Mouse (Mus musculus) neutrophil, adult 5-6 weeks (primary cell): Measurements from ENCODE around the gene Adgrg1. TPM values are rescaled to one million over a fixed set of nuclear protein-coding genes. Genes with fewer than 3 reads are reported as not detected.
A peak's percentile ranks its signal among the peaks of the same experiment; 100 is the strongest.

Source experiments
- ATAC-seq: fragments of 151-379, 151-347 bp; 2 replicates; pipeline ENCODE4 v1.8.0; 2017; ENCODE audit warnings: mild to moderate bottlenecking, moderate TSS enrichment; ENCODE audit not compliant: insufficient number of reproducible peaks, poor library complexity, low FRiP score, severe bottlenecking; ENCODE audit errors: extremely low read depth
- total RNA-seq: library from RNA; stranded (forward); fragments of 200-1000 nt; gene quantifications from 2 replicates; pipeline ENCODE4 v1.2.3, GENCODE M21; 2017

Gene Adgrg1
- 2.2 and 2.3 TPM in 2 replicates for total RNA-seq

DNA sequence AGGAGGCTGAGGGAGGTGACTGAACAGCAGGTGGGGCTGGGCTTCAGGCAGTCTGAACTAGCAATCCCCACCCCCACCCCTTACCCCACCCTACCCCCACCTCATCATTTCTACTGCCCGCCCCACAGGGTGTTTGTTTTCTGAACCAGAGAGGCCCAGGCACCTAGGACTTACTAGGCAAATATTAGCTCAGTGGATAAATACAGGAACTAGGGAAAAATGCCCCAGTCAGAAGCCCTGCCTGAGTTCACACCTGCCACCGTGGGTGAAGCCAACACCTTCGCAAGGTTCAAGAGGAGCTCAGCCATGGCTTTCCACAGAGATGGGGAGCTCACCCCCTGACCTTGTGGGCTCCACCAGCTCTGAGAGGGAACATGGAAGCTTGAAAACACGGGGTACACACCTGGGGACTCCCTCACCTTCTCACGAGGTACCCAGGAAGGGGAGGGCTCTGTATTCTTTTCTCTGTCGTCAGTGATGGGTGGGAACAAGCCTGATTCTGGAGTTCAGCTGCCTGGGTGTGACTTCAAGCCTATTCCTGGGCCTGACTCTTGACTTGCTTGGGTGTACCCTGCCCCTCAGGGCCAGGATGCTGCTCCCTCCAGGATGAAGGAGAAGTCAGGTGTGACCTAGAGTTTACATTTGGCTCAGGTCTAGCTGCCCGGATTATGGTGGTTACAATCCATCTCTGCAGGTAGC lies at the start of gene Adgrg1:
Gene Adgrg1, plus strand, starts transcription at position 285 of the 699 bp plus-strand sequence.
- ATAC-seq, result no peak

DNA sequence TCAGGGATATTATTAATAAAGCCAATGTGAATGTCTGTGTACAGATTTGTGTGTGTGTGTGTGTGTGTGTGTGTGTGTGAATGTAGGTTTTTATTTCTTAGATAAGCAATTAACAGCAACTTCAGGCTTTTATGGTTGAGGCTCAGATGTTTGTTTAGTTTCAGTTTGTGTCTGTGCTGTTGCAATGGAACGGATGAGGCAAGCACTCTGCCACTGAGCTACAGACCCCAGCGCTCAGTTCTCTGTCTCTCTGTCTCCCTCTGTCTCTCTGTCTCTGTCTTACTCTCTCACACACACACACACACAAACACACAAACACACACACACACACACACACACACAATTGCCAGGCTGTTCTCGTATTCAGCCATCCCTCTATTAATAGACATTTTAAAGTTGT lies 46.3 kb upstream of the Adgrg1 start:
- ATAC-seq, result no peak

DNA sequence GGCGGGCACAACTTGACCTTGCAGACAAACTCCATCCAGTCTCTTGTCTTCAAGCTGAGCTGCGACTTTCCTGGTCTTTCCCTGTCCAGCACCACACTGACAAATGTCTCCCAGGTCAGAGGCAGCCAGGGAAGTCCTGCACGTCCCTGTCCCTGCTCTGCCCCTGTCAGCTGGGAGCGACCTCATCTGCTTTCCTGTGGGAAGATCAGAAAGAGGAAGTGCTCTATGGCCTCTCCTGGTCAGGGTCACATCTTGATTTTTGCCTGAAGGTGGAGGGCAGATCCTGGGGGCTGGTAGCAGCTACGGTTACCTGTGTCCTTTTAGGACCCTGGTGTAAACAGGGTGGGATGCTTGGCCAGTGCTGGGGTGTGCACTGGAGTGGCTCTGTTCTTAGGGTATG lies 40.6 kb upstream of the Adgrg1 start:
- no peak for ATAC-seq

DNA sequence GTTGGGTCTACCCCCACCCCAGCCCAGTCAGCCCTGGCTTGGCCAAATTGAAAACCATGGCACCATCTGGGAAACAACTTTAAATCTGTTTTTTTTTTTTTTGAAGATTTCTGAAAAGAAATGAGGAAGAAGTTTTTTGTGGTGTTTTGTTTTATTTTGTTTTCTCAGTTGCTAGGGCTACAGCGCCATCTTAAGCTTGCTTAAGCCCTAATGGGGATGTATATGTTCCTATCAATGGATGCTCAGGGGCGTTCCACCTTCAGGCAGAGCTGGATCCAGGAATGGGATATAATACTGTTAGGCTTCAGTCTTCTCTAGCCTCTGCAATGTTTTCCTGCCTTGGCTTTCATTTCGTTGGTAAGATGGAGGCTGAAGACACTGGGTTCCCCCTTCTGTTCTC lies 39.4 kb upstream of the Adgrg1 start:
- ATAC-seq, result no peak

DNA sequence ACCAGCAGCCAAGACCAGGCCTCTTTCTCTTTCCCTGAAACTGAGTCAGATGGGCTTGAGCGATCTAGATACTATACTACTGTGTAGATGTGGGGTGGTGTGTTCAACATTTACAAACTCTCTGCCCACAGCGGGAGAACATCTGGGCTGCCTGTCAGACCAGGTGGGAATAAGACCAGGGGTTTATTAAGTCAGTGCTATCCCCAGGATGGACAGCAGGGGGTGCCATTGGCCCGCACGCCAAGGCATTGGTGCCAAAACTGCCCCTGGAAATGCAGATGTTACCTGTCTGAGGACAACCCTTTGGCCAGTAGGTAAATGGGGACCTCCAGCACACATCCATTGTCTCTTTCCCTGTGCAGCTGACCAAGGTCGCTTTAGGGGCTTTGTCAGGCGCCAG lies 32.0 kb upstream of the Adgrg1 start:
- peak; percentile 55 for ATAC-seq

DNA sequence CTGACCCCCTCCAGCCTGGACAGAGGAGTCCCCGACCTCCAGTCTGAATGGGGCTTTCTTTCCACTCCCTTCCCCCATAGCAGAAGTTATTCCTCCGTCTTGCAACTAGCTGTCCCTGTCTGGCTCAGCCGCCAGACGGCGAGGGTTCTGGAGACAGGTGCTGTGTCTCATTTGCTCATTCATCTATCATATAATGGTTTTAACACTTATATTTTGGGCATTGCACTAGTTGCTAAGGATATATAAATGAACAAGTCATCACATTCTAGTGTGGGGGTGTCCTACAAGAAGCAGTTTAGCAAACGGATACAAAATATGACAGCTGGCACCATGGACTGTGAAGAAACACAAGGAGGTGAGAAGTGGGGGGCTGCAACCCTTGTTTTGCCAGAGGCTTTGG lies 29.4 kb upstream of the Adgrg1 start:
- no peak for ATAC-seq

DNA sequence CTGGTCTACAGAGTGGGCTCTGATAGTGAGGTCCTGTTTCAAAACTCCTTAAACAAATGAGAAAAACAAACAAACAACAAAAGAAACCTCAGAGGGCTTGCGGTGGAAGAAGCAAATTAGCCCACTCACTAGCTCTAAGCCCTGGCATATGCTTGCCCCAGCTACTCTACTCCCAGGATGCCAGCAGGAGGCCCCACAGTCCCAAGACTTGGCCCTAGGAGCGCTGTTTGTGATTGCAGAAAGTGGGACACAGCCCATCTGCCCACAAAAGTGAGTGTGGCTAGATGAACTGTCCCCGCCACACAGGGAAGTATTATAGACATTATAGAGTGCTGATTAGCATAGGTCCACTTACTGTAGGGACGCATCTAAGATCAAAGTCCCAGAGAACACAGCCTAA lies 26.1 kb upstream of the Adgrg1 start:
- no peak for ATAC-seq

DNA sequence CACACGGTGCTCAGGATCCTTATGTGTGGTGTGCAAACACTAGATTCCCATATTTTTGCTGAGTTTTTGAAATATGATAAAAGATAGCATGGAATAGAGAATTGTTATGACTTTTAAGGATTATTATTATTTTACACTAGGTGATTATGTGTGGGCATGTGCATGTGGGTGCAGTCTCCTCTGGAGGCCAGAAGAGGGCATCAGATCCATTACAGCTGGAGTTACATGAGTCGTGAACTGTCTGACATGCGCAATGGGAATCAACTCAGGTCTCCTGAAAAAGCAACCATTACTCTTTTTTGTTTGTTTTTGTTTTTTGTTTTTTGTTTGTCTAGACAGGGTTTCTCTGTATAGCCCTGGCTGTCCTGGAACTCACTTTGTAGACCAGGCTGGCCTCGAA lies 25.5 kb upstream of the Adgrg1 start:
- no peak for ATAC-seq

DNA sequence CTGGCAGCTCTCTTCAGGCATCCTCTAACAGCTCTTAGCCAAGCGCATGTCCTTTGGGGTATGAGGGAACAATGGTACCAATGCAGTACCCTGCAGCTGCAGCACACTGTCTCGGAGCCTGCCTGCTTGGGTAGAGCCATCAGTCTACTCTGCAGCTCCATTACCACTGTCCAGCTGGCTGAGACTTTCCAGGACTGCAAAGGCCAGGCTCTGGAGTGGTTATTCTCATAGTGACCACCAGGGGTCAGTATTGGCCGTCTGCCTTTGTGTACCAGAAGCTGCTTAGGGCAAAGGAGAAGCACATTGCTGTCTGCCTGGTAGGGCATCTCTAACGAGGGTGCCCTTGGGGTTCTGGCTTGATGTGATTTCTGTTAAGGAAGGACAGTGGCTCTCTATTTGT lies 24.5 kb upstream of the Adgrg1 start:
- peak; percentile 79 for ATAC-seq

DNA sequence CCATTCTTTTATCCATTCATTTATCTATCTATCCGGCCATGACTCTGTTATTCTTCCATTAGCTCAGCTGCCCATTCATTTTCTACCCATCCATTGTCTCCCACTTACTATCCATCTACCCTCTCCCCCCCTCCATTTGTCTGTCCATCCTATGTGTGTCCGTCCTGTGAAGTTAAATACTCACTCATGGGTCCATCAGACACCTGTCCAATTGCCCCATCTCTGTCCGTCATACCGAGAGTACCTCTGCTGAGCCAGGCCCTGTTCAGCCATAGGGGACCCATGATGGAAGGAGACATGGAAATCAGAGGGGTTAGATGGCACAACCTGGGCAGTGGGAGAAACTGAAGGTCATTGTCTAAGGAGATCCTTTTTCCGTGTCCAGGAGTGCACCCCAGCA lies 24.1 kb upstream of the Adgrg1 start:
- ATAC-seq, result no peak

DNA sequence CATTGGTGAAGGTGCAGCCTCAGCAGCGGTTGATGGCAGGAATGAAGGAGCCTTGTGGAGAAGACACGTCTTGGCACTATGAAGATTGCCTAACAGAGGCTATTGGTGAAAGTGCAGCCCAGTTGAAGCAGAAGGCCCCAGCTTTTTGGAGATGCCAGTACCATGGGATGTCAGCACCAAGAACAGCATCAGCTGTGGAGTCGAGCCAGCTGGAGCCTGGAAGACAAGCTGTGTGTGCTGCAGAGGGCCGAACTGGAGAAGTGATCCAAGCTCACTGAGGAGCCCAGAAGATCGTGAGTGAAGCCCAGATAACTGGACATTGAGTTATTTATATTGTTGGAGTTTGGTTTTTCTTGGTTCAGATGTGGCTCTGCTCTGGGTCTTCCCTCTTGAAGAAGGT lies 22.5 kb upstream of the Adgrg1 start:
- no peak for ATAC-seq

DNA sequence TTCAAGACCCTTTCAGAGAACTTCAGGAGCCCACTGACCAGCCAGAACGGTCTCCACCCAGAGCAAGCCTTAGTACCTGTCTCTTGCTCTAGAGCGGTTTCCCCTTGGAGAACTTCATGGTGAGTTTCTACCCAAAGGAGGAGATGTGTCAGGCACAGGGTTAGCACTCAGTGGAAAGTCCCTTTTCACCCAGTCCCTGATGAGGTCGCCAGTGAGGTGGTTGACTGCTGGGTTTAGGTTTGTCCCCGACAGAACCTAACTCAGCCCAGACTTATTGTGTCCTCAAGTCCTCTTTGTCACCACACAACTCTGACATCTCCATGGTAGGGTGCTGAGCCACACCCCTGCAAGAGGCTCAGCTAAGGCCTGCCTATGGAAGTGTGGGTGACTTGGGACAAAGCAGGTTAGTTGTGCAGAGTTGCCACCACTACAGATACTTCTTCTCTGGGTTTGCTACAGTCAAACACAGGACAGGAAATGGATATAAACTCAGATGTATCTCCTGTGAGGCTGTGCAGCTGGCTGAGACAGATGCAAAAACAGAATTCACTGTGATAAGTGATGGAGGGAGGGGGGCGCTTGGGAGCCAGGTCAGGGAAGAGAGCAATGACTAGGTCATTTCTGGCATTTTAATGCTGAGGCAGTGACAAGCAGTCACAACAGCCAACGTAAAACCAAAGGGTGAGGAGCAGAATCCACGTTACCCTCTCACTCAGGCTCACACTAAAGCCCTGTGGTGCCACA lies 20.8 kb upstream of the Adgrg1 start:
- ATAC-seq, result no peak

DNA sequence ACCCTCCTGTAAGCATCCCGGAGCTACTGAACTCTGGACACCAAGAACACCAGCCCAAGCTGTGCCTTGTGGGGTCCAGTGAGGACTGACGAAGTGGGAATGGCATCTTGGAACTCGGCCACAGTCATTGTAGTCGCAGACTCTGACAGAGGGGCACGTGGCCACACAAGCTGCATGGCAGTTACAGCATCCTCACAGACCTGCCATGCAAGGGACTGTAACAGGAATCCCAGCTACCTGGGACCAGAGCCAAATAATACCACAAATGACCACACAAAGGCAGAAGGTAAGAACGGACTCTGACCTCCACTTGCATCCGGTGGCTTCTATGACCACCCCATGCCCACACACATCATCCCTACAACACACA lies 20.2 kb upstream of the Adgrg1 start:
- no peak for ATAC-seq

DNA sequence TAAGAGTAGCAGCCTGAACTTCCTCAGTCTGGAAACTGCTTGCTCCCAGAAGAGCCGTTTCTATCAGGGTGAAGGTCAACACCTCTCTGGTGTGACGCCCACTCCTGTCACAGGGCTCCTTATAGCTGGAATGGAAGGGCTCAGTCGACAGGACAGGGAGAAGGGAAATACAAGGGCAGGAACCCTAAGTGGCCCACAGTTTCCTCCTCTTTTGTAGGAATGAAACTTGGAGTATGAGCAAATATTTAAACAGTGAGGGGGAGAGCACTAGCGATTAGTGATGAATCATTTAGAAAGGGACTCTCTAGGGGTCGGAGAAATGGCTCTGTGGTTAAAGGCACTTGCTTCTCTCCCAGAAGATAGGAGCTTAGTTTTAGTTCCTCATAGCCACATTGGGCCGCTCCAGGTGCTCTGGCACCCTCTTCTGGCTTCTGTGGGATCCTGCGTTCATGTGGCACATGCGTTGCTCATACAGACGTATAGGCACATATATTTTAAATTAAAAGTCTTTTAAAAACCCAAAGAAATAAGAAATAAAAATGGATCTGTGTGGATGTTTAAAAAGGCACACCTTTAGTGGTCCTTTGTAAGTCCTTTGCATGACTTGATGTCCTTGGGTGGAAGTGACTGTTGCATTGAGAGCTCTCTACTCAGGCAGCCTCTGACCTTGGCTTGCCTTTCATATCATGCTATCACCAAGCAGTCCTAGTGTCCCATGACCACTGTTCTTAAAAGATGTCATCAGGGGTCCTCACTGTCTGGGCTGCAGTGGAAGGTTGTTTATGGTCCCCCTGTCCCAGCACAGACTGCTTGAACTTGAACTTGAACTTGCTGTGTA lies 19.4 kb upstream of the Adgrg1 start:
- ATAC-seq, result peak; percentile 85

DNA sequence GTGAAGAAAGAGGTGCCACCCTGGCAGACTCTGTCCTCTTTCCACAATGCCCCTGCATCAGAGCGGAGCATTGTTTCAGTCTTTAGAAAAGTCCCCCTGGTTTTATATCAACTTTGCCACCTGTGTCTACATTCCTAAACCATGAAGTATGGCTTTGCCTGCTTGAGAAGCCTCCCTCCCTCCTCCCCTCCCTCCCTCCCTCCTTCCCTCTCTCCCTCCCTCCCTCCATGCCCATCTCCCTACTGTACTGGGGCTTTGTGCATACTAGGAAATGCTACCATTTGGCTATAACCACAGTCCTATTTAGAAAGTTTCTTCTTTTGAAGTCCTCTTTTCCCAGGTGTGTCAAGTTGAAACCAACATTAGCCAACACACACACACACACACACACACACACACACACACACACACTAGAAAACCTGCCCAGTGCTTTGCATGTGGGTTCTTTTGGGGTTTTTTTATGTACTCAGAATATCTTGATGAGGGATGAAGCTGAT lies 18.4 kb upstream of the Adgrg1 start:
- no peak for ATAC-seq

DNA sequence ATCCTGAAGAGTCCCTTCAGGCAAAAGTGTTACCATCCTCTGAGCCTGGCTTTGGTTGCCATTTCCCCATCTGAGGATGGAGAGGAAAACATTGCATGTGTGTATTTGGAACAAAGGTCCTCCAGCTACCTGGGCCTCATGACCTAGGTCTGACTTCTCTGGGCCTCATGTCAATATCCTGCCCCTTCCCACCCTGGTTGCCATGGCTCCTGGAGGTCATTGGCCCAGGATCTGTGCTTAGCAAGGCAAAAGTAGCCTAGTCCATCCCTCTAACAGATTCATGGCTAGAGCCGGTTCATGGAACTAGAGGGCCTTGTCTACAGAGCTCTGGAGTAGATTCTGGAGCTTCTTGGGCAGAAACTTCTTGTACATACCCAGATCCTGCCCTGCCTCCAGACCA lies 12.3 kb upstream of the Adgrg1 start:
- no peak for ATAC-seq

DNA sequence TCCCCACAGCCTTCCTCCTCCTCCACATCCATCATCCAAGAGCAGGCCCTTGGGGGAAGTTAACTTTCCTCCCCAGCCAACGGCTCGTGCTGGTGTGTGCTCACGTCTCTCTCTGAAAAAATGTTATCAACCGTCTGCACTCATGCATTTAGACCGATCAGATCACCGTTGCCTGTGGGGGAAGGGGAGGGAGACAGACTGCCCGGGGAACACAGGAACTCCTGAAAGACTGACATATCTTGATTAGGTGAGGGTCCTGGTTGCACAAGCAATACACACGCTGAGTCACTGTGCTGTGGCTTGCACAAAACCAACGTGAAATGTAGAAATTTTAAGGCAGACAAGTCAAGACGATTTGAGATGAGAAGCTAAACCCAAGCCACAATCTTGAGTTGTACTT lies 9.7 kb upstream of the Adgrg1 start:
- 0 out of 2 replicates have a peak, but pooled peaks have one; percentile 24 for ATAC-seq

DNA sequence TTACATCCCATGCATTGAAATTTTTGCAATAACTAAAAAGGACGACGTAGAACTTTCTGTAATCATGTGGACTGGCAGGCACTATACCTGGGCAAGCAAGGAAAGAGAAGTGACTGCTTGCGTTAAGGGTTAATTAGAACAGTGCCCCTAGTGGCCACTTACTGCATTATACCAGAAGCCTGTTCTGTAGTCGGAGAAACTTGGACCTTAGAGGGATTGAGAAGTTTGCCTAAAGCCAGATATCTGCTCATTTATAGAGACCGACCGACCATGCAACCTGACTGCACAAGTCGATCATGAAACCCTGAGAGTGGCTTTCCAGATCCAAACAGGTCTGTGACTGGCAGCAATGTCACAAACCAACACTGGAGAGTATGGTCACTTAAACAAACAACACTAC lies 8.0 kb upstream of the Adgrg1 start:
- peak; percentile 66 for ATAC-seq

DNA sequence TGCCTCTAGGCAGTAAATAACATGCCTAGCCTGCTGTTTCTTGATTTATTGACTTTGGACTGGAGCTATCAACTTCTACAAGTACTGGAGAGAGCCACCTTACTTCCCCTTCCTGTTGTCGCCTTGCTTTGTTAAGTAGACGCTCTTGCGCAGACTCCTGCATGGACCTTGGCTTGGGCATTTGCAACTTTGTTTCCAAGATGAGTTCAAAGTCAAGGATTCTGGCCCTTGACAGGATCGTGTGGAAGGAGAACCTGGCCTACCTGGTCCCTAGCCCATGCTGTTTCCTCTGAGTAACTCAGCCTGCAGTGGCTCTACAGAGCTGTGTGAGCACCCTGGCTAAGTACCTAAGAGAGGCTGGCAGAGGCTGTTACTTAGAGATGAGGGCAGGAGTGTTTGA lies 7.5 kb upstream of the Adgrg1 start:
- no peak for ATAC-seq

DNA sequence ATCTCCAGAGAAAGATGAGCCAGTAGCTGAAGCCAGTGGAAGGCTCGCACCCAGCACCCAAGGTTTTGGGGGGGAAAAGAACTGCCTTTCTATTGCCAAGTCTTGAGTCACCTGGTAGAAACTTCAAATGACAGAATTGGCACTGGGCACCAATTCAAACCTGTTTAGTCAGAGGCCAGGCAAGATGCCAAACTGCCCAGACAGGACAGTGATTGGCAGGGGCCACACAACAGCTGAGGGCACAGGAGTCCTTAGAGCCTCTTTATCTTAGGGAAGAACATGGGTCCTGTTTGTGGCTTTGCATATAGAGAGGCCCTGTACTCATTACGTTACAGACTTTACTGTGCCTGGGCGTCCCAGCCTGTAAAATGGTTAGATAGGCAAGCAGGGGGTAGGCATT lies 7.0 kb upstream of the Adgrg1 start:
- no peak for ATAC-seq
